Mouse (Mus musculus) lung, adult 2 months (tissue): Measurements from ENCODE around the gene Lpcat2.
A peak's percentile ranks its signal among the peaks of the same experiment; 100 is the strongest.

Experiments
- CTCF ChIP-seq: fragments of 200-500 bp; IDR thresholded peaks from 2 replicates; pipeline ENCODE4 v1.5.1; 2011; ENCODE audit warnings: mild to moderate bottlenecking, low read length, control low read depth; ENCODE audit not compliant: insufficient read depth
- POLR2A ChIP-seq: fragments of 200-500 bp; IDR thresholded peaks from 2 replicates; pipeline ENCODE4 v1.6.1; 2011; ENCODE audit warnings: low read depth, mild to moderate bottlenecking, control low read depth, low read length, borderline replicate concordance; ENCODE audit errors: extremely low read depth

GRCm38 (mm10) chr8:92817928-92818818 is 37.0 kb upstream of the Lpcat2 start:
- TF ChIP-seq CTCF (peak; percentile 99), POLR2A (no peak)
